Comparison of ENCODE assay signal across 22 mouse cellular contexts in the genomic region with DNA sequence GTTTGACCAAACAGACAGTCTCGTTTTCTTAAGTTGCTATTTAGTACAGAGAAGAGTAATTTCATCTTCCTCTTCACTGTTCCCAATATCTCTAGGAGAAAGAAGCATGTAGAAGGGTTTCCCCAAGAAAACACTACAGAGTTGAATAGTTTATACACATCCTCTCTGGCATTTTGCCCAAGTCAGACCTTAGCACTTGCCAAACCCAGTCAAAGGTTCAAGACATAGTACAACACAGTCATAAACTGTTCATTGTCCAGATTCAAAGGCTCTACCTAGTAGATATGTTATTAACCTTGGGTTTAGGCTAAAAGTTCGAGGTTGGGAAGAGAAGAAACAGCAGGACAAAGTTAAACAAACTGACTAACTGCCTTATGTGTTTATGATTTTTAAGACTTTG.
DNase-seq lines count a peak whose midpoint lies in the region; ATAC-seq and TF ChIP-seq lines count a peak whose summit lies in the region.
"Had no signal": no experiment of that assay in that cellular context is flagged by ENCODE, and none has a peak within 500 bp of the region (broad histone marks: within the 10 kb centered on the region; RNA-seq: fewer than 3 reads in every experiment).

No protein-coding gene starts in this region.

- no peaks in the 10 kb centered on the region for H3K27me3 ChIP-seq in liver, adult 2 months (ENCODE audit: control insufficient read depth, insufficient read depth, low read length)
- H3K27me3 ChIP-seq in liver, embryonic 12.5 days (replicated peaks), result no peaks in the 10 kb centered on the region
- no peaks in the 10 kb centered on the region for H3K27me3 ChIP-seq in hindbrain, embryonic 10.5 days (ENCODE audit: insufficient read depth, poor library complexity, severe bottlenecking)
- H3K27me3 ChIP-seq: embryonic facial prominence, embryonic 13.5 days; hindbrain, embryonic 12.5 days; limb, embryonic 15.5 days; neural tube, embryonic 15.5 days; stomach, embryonic 15.5 days had no signal

- H3K4me2 ChIP-seq in liver, embryonic 12.5 days, result no peak overlapping the region
- H3K4me2 ChIP-seq: embryonic facial prominence, embryonic 13.5 days; heart, embryonic 11.5 days; hindbrain, embryonic 12.5 days; limb, embryonic 15.5 days; neural tube, embryonic 15.5 days; stomach, embryonic 15.5 days had no signal

- TF ChIP-seq CTCF in liver, adult 2 months (IDR thresholded peaks at IDR 0.05; ENCODE audit: low read depth, low read length), result no peak

- no peaks in the 10 kb centered on the region for H3K9me3 ChIP-seq in liver, embryonic 12.5 days (replicated peaks)
- no peaks in the 10 kb centered on the region for H3K9me3 ChIP-seq in hindbrain, embryonic 10.5 days
- H3K9me3 ChIP-seq: embryonic facial prominence, embryonic 13.5 days; G1E; hindbrain, embryonic 12.5 days; limb, embryonic 15.5 days; neural tube, embryonic 15.5 days; stomach, embryonic 15.5 days had no signal

- no peak for ATAC-seq in liver, embryonic 12.5 days
- ATAC-seq: forebrain, embryonic 16.5 days; liver, postnatal 0 days; midbrain, embryonic 16.5 days had no signal

- H3K27ac ChIP-seq in liver, adult 2 months (replicated peaks; ENCODE audit: insufficient read depth, low read depth, low read length), result no peak overlapping the region
- H3K27ac ChIP-seq in liver, embryonic 12.5 days, result no peak overlapping the region
- H3K27ac ChIP-seq in hindbrain, embryonic 10.5 days, result no peak overlapping the region
- H3K27ac ChIP-seq: embryonic facial prominence, embryonic 13.5 days; hindbrain, embryonic 12.5 days; limb, embryonic 15.5 days; neural tube, embryonic 15.5 days; stomach, embryonic 15.5 days had no signal

- H3K36me3 ChIP-seq in liver, adult 2 months (ENCODE audit: control insufficient read depth, insufficient read depth, low read length), result no peaks in the 10 kb centered on the region
- H3K36me3 ChIP-seq in liver, embryonic 12.5 days, result no peaks in the 10 kb centered on the region
- H3K36me3 ChIP-seq in hindbrain, embryonic 10.5 days, result no peaks in the 10 kb centered on the region
- H3K36me3 ChIP-seq: G1E; hindbrain, embryonic 12.5 days; neural tube, embryonic 15.5 days; stomach, embryonic 15.5 days had no signal

- H3K79me2 ChIP-seq in liver, adult 2 months (ENCODE audit: control insufficient read depth, insufficient read depth, low read length), result no peaks in the 10 kb centered on the region

- no peak for TF ChIP-seq POLR2A in liver, adult 2 months (IDR thresholded peaks at IDR 0.05; ENCODE audit: extremely low read depth, insufficient read depth, low read length)

- H3K4me3 ChIP-seq in liver, adult 2 months (ENCODE audit: insufficient read depth, low read depth, low read length), result no peak overlapping the region
- no peak overlapping the region for H3K4me3 ChIP-seq in liver, embryonic 12.5 days
- no peak overlapping the region for H3K4me3 ChIP-seq in hindbrain, embryonic 10.5 days
- H3K4me3 ChIP-seq: embryonic facial prominence, embryonic 13.5 days; hindbrain, embryonic 12.5 days; limb, embryonic 15.5 days; neural tube, embryonic 15.5 days; stomach, embryonic 15.5 days had no signal

- H3K4me1 ChIP-seq in liver, adult 2 months (ENCODE audit: control insufficient read depth, insufficient read depth, low read length), result no peaks in the 10 kb centered on the region
- no peaks in the 10 kb centered on the region for H3K4me1 ChIP-seq in liver, embryonic 12.5 days
- H3K4me1 ChIP-seq in hindbrain, embryonic 10.5 days (replicated peaks), result no peaks in the 10 kb centered on the region
- H3K4me1 ChIP-seq: embryonic facial prominence, embryonic 13.5 days; hindbrain, embryonic 12.5 days; limb, embryonic 15.5 days; neural tube, embryonic 15.5 days; stomach, embryonic 15.5 days had no signal

- no peak overlapping the region for H3K9ac ChIP-seq in liver, adult 2 months (ENCODE audit: low read depth, low read length)
- no peak overlapping the region for H3K9ac ChIP-seq in liver, embryonic 12.5 days
- H3K9ac ChIP-seq: embryonic facial prominence, embryonic 13.5 days; hindbrain, embryonic 12.5 days; limb, embryonic 15.5 days; liver, postnatal 0 days; neural tube, embryonic 15.5 days; stomach, embryonic 15.5 days had no signal

- WGBS in liver, adult 2 months, result 43% methylated on average over 2 of the region's 2 CpGs
- WGBS in liver, embryonic 12.5 days (ENCODE audit: insufficient replicate concordance), result 27% methylated on average over 2 of the region's 2 CpGs
- 74% methylated on average over 2 of the region's 2 CpGs for WGBS in hindbrain, embryonic 10.5 days

- peak; percentile 4 for DNase-seq in adrenal gland, postnatal 14 days
- DNase-seq in adrenal gland, postnatal 4 days (ENCODE audit: low spot score in 2 of 2), result no peak
- peak; percentile 39 for DNase-seq in liver, adult 2 months (ENCODE audit: extremely low read depth, low read depth, low spot score)
- DNase-seq in NIH3T3 (ENCODE audit: low read depth), result peak; percentile 5
- DNase-seq in kidney, postnatal 14 days, result peak; percentile 36
- no peak for DNase-seq in thymus, postnatal 36 days
- no peak for DNase-seq in hindbrain, embryonic 10.5 days (ENCODE audit: low spot score)
- DNase-seq: cerebellum, adult 8-10 months; heart, postnatal 10 days; liver, postnatal 0 days; right cerebral cortex, postnatal 14 days; thymus, adult 18-20 months had no signal

Comparison
In these comparisons a context has a peak if more than half of its experiments do, and no peak if none do; other contexts are left out.
1. DNase-seq: peak in adrenal gland, postnatal 14 days (single experiment), liver, adult 2 months (single experiment), NIH3T3 (single experiment) and kidney, postnatal 14 days (single experiment); none in adrenal gland, postnatal 4 days (0 of 2), thymus, postnatal 36 days (0 of 2) and hindbrain, embryonic 10.5 days (single experiment).